Mouse (Mus musculus): ENCODE results near the gene Rgs3.

- TF ChIP-seq CTCF (conservative IDR thresholded peaks at IDR 0.05; ENCODE audit: insufficient read depth, insufficient read length, low read depth, low read length) (no peak), POLR2A (IDR thresholded peaks at IDR 0.05; ENCODE audit: low read depth, low read length) (no peak)
Measured at GRCm38 (mm10) chr4:62728471-62728870, 168.8 kb downstream of the Rgs3 start.

All from kidney, adult 2 months (tissue).